Mouse (Mus musculus) brain, adult 2 months (tissue): ENCODE measurements around the gene Supt16.
A peak's percentile ranks its signal among the peaks of the same experiment; 100 is the strongest.

Experiments
- DNase-seq: peaks from one replicate; pipeline ENCODE4 v3.0.0; 2011; ENCODE audit warnings: low read depth, low spot score

Gene Supt16

DNA sequence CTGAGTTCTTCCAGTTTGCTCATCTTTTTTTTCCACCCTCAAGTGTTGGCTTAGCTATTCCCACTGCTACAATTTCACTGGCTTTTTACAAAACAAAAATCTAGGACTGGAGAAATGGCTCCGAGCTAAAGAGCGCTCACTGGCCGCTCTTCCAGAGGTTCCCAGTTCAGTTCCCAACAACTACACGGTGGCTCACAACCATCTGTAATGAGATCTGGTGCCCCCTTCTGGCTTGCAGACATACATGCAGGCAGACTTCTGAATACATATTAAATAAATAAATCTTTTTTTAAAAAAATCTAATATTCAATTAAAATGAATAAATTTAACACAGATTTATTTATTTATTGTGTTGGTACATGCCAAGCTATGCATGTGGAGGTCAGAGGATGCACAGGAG lies 50.7 kb downstream of the Supt16 start:
- DNase-seq, result no peak

DNA sequence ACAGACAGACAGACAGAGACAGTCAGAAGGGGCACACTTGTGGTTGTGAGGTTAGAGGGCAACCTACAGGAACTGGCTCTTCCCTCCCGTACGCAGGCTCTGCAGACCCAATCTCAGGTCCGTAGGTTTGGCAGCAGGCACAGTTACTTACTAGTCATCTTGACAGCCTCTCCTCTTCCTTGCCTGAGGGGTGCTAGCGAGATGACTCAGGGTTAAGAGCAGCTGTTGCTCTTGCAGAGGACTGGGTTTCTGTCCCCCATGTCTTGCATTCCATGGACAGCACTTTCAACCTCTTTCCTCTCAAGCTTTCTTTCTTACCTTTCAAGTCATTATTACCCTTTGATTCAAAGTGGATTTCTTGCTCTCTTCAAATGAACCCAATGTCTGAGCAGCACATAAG lies 53.1 kb downstream of the Supt16 start:
- DNase-seq, result no peak

DNA sequence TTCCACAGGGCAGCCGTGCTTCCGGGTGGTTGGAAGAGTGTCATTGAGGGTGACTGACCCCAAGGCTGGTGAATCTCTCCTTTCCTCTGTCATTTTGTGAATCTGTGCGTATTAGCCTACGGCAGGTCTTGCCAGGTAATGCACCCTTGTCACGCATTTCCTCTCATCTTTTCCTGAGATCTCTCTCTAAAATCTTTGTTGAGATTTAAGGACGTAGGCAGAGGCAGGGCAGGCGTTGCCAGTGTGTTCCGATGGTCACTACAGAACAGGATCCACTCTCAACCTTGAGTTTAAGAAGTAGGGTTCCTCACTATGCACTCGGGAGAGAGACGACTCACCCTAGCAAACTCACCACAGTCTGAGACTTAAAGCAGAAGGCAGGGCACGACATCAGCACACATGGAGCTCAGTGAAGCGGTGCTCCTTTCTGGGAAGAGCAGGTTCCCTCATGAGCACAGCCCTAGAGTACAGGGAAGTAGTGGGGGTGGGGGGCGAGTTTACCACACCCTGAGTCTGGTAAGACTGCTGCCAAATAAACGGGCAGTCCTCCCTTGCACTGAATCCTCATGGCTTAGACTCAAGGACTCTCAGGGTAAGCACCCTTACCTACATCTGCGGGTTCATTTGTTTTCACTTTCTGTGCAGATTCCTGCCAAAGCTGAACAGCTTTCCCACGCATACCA lies 55.6 kb downstream of the Supt16 start:
- DNase-seq, result no peak

DNA sequence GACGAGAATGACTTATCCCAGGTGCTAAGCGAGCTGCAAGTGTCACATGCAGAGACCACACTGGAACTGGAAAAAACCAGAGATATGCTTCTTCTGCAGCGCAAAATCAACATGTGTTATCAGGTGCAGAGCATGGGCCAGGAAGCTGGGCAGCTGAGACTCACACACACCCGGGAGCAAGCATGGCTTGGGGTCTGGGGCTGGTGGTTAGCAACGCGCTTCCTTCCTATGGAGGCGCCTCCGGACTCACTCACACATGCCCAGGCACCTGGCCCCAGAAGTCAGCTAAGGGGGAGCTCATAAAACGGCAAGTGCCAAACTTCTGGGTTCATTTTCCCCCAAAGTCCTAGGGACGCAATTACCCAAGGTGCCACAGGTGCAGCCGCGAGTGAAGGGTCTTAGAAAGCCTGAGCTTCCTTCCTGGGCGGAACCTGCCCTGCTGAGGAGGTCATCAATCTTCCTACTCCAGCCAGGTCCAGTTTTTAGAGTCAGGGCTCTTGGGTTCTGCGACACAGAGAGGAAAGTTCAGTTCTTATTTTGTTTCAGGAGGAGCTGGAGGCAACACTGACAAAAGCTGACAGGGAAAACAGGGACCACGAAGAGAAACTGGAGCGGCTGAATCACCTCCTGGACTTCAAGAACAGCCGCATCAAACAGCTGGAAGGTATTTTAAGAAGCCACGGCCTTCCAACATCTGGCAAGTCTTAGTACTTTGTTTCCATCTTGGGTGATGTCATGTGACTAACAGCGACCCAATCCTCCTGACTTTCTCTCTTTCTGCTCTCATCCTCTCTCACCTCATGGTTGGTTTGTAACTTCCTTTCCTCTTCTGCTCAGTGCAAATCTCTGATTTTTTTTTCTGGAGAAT lies 56.4 kb downstream of the Supt16 start:
- no peak for DNase-seq

DNA sequence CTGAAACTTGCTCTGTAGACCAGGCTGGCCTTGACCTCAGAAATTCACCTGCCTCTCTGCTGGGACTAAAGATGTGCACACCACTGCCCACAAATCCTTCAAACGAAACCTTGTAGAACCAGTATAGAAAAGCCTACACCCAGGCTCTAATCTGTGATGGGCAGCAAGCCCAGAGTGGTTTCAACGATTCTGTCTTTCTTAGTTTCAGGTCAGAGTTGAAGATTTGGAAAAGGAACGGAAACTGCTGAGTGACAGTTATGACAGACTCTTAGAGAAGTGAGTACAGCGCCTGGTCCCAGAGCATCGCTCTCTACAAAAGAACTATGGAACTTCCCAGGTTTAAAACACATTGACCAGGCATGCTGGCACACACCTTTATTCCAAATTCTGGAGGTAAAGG lies 63.6 kb downstream of the Supt16 start:
- no peak for DNase-seq

DNA sequence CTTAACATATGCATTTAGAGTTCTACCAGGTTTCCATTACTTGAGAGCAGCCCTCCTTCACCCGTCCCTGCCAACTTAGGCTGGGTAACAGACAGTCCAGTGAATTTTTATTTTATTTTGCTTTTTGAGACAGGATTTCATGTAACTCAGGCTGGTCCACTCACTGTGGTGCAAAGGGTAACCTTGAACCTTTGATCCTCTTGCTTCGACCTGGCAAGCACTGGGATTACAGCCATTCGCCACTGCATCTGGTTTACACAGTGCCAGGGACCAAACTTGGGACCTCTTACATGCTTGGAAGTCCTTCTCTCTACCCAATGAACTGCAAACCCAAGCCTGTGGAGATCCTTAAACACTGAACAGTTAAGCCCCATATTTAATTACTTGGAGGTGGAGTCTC lies 72.6 kb downstream of the Supt16 start:
- no peak for DNase-seq

DNA sequence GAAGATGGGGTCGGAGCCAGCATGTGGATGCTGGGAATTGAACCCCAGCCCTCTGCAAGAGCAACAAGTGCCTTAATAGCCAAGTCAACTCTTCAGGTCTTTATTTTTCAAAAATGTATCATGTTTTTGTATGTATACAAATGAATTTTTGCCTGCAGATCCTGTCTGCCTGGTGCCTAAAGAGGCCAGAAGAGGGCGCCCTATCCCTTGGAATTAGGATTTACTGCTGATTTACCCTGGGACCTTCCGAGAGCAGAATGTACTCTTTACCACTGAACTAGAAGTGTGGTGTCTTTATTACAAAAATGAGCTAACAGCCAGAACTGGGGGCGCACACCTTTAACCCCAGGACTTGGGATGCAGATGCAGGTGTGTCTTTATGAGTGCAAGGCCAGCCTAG lies 73.3 kb downstream of the Supt16 start:
- DNase-seq, result peak; percentile 82

DNA sequence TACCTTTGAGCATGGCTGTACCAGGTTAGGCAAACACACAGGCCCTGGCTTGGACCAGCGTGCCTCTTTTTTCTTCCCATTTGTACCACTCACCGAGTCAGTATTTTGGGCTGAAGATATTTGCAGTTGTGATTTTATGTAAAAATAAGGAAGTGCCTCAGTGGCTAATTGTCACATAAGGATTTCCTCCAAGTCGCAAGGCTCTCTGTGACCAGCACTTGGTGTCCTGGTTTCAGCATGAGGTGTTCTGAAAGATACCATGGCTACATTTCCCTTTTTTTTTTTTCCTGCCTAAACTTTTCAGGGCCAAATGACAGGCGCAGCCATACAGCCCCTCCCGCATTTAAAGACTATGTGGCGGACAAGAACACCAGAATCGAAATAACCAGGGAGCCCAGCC lies 77.0 kb downstream of the Supt16 start:
- DNase-seq, result no peak

DNA sequence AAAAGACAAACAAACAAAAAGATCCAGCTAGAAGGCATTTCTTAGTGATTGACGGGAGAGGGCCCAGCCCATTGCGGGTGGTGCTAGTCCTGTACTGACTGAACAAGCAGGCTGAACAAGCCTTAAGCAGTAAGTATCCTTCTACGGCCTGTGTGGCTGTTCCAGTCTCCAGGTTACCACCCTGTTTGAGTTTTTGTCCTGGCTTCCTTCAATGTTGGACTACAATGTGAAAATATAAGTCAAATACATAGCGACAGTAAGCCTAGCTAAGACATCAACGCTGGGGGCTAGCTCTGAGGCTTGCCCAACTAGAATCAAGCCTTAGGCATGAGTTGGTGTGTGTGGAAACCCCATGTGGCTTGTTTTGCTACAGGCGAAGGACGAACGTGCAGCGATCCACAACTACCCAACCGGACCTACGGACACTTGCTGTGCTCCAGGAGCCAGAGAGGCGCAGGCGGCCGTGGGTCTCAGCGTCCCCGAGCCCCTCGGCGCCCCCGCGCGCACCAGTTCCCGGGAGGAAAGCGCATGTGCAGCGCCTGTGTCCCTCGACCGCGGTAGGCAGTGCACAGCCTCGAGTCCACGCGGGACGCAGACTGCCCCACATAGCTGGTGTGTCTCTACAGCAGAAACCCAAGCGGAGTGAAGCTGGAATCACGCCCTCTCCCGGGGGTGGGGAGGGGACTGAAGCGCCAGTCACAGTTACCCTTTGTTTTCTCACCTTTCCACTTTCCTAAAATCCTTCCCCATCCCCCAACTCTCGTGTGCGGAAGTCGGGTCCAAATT lies 78.2 kb downstream of the Supt16 start:
- peak; percentile 71 for DNase-seq

DNA sequence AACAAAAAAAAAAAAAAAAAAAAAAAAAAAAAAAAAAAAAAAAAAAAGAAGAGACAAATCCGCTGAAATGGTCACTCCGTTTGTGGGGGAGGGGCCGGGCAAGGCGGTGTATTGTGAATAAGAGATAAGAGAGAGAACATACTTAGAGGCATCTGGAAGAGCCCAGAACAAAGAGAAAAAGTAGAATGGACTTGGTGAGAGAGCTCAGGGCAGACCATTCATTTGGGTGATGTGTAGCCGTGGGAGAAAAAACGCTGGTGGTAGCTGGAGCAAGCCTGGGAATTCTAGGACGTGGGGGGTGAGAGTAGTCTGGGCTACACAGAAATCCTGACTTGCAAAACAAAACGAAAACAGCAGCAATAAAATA lies 78.8 kb downstream of the Supt16 start:
- no peak for DNase-seq

DNA sequence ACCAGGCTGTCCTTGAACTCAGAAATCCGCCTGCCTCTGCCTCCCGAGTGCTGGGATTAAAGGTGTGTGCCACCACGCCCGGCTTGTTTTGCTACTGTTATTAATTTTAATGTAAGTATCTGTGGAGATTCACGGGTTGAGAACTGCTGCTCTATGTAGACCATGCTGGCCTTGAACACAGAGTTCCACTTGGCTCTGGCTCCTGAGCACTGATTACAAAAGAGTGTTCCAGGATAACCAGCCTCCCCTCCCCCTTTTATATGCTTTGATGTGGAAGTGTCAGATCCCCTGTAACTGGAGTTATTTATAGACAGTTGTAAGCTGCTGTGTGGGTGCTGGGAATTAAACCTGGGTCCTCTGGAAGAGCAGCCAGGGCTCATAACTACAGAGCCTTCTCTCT lies 80.0 kb downstream of the Supt16 start:
- DNase-seq, result no peak

DNA sequence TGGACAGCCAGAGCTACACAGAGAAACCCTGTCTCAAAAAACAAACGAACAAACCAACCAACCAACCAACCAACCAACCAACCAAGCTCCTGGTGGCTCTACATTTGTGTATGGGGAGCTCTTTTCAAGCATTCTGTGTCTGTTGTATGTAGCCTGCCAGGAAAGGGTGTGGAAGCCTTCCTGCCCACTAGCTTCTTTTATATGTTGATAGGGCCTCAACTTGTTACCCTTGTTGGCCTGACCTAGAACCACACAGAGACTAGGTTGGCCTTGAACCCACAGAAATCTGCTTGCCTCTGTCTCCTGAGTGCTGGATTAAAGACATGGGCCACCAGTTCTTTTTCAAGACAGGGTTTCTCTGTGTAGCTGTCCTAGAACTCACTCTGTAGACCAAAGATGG lies 83.1 kb downstream of the Supt16 start:
- no peak for DNase-seq
